Mouse (Mus musculus): ENCODE results near the gene 2010111I01Rik.

DNA sequence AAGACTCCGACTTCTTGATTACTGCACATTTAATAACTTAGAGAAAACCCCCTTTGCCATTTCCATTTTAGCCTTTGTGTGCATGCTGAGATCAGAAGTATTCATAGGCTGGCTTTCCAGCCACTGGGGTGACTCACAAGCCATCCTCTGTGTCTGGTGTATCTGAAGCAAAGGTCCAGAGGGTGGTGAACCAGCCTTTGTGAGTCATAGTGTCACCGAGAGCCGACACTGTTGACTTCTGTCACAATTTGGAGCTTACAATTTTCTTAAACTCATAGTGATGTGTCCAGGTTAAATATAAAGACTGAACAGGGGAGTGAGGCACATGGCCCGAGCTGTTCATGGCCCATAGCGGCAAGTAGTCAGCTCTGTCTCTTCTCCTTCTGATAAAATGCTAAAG is 278.9 kb downstream of the 2010111I01Rik start:
- TF ChIP-seq CTCF (IDR thresholded peaks at IDR 0.05; ENCODE audit: low read depth) = no peak
- no peak for TF ChIP-seq EP300 (IDR thresholded peaks at IDR 0.05; ENCODE audit: low read depth)

Measured in heart, postnatal 0 days (tissue).